Mouse (Mus musculus) liver, embryonic 16.5 days (tissue): ENCODE data around the gene Cds1. TPM values are rescaled to one million over a fixed set of nuclear protein-coding genes. Genes with fewer than 3 reads are reported as not detected.

Source experiments
- ATAC-seq: fragments of 200-750 bp; cut with Nextera tagmentation; 2 replicates; pipeline ENCODE4 v1.8.0; 2017; ENCODE audit warnings: low read depth, mild to moderate bottlenecking, moderate number of reproducible peaks, moderate library complexity
- H3K27ac ChIP-seq: fragments of 300-500 bp; sonication (generic); 2 replicates; pipeline ENCODE4 v1.5.1; 2014; ENCODE audit warnings: mild to moderate bottlenecking, low read length
- H3K27me3 ChIP-seq: fragments of 300-500 bp; sonication (generic); 2 replicates; pipeline ENCODE4 v1.6.1; 2014; ENCODE audit warnings: low read depth, low read length, mixed read lengths; ENCODE audit not compliant: control insufficient read depth, insufficient read depth
- H3K36me3 ChIP-seq: fragments of 300-500 bp; sonication (generic); 2 replicates; pipeline ENCODE4 v1.6.1; 2014; ENCODE audit warnings: mild to moderate bottlenecking; ENCODE audit not compliant: control insufficient read depth, insufficient read depth
- H3K4me1 ChIP-seq: fragments of 300-500 bp; sonication (generic); 2 replicates; pipeline ENCODE4 v1.6.1; 2014; ENCODE audit warnings: low read depth, low read length, mixed read lengths; ENCODE audit not compliant: control insufficient read depth
- H3K4me2 ChIP-seq: fragments of 300-500 bp; sonication (generic); 2 replicates; pipeline ENCODE4 v1.6.1; 2014; ENCODE audit warnings: low read depth, low read length, mixed read lengths
- H3K4me3 ChIP-seq: fragments of 300-500 bp; sonication (generic); 2 replicates; pipeline ENCODE4 v1.5.1; 2014; ENCODE audit warnings: low read depth, mild to moderate bottlenecking, low read length
- H3K9ac ChIP-seq: fragments of 300-500 bp; sonication (generic); 2 replicates; pipeline ENCODE4 v1.6.1; 2014; ENCODE audit warnings: low read depth, low read length
- H3K9me3 ChIP-seq: fragments of 300-500 bp; sonication (generic); replicated peaks from 2 replicates; pipeline ENCODE4 v1.6.1; 2016; ENCODE audit warnings: low read length; ENCODE audit not compliant: control insufficient read depth
- WGBS: fragments of 180-500 bp; shearing (Covaris S2); extraction: QIAGEN DNeasy Blood & Tissue Kit; methylation state at CpG from one replicate; pipeline ENCODE4 v1.1.7; 2014; ENCODE audit not compliant: insufficient replicate concordance; 5-methylcytosine and 5-hydroxymethylcytosine counted together
- polyA plus RNA-seq: library from polyadenylated mRNA; unstranded; fragments of >200 nt; fragmentation: Nextera tagmentation; extraction: Ambion mirVana; gene quantifications from 2 replicates; pipeline ENCODE4 v1.2.1, GENCODE M21; 2015

Gene Cds1
- polyA plus RNA-seq, 1 experiment from 2014 or later = 0.44 TPM

DNA sequence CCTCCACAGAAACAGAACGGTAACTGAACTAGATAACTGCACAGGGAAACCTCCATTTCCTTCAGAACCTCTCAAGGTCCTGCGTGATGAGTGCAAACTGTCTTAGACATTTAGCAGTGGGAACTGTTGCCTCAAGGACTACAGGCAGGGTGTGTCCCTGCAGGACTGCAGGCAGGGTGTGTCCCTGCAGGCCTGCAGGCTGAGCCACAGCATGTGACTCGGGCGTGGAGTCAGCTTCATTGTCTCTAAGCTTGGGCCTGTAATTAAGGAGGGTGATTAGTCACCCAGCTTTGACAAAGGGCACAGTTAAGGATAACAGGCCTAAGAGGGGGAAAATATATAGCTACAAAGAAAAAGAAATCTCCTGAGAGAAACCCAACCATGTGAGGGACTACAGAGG, 82.8 kb downstream of the Cds1 start:
- peaks cover 3% of the 10 kb centered on the region for H3K4me1 ChIP-seq
- no peak overlapping the region for H3K9ac ChIP-seq
- peaks cover 43% of the 10 kb centered on the region for H3K36me3 ChIP-seq
- H3K4me3 ChIP-seq = no peak overlapping the region
- H3K27me3 ChIP-seq = no peaks in the 10 kb centered on the region
- no peak overlapping the region for H3K4me2 ChIP-seq
- ATAC-seq = peak; percentile 52; the same call in 1 of the 2 replicates
- 30% methylated on average over 4 of the region's 4 CpGs for WGBS
- no peak overlapping the region for H3K27ac ChIP-seq
- no peaks in the 10 kb centered on the region for H3K9me3 ChIP-seq

DNA sequence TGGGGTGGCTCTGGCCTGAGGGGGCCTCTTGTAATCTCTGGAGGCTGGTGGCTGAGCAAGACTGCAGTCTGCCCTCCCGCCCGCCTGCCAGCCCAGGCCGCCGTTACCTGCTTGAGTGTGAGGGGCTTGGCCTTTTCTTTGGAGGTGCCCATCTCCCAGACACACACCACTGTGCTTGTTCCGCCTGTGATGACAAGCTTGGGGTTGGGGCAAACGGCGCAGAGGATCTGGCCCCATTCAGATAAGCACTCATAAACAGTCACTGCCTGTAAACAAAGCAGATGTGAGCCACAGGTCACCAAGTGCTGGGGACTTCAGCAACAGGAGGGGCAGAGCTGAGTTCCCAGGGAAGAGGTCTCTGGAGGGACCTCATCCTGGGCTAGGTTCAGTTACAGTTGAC, 86.2 kb downstream of the Cds1 start:
- peaks cover 31% of the 10 kb centered on the region for H3K36me3 ChIP-seq
- no peak overlapping the region for H3K4me2 ChIP-seq
- no peaks in the 10 kb centered on the region for H3K9me3 ChIP-seq
- H3K4me3 ChIP-seq = no peak overlapping the region
- H3K27ac ChIP-seq = no peak overlapping the region
- peak; percentile 17; the same call in 1 of the 2 replicates for ATAC-seq
- H3K27me3 ChIP-seq = no peaks in the 10 kb centered on the region
- H3K4me1 ChIP-seq = peaks cover 3% of the 10 kb centered on the region
- 46% methylated on average over 7 of the region's 7 CpGs for WGBS
- H3K9ac ChIP-seq = no peak overlapping the region

DNA sequence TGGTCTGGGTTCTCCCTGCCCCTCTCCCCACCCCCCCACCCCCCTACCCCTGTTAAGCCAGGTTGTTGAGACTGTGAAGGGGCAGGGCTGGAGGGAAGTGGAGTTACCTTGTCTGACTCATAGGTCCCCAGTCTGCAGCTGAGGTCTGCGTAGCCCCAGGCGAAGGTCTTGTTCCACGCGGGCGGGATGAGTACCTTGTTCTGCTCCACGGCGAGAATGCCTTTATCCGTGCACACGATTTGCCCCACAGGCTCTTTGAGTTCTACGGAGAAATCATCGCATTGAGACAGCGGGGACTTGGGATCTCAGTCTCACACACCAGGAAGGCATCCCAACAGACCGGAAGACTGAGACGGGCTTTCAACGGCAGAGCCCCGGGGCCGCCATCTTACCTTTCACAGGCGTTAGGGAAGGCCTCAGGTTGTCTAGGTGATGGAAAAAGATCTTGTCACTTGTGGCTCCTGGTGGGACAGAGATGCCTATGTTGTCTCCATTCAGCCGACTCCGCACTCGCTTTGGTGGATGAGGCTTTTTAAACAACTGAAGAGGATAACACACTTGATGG, 87.3 kb downstream of the Cds1 start:
- ATAC-seq = no peak
- H3K36me3 ChIP-seq = peaks cover 25% of the 10 kb centered on the region
- 89% methylated on average over 21 of the region's 21 CpGs for WGBS

DNA sequence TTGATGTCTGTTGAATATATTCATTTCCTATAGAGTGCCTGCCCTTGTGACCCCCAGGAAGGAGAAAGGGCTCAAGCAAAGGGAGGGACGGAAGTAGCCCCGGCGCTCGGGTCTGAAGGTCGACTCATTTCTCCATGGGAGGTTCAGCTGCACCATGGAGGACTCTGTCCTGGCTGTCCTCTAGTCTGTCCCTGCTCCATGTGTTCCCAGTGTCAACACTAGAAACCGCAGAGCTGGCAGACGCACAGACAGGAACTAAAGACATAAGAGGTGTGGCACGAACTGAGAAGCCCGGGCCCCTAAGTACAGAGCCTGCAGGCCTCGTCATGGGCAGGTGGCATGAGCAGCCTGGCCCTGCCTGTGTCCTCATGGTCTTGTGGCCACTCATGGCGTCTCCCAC, 89.2 kb downstream of the Cds1 start:
- H3K27me3 ChIP-seq = no peaks in the 10 kb centered on the region
- 79% methylated on average over 11 of the region's 11 CpGs for WGBS
- H3K4me1 ChIP-seq = no peaks in the 10 kb centered on the region
- peaks cover 15% of the 10 kb centered on the region for H3K36me3 ChIP-seq
- no peak overlapping the region for H3K9ac ChIP-seq
- H3K27ac ChIP-seq = no peak overlapping the region
- no peak overlapping the region for H3K4me3 ChIP-seq
- ATAC-seq = peak; percentile 21; the same call in 1 of the 2 replicates
- no peak overlapping the region for H3K4me2 ChIP-seq
- H3K9me3 ChIP-seq = no peaks in the 10 kb centered on the region

More for the DNA sequence above, 87.3 kb downstream of the Cds1 start:
- Histone ChIP-seq H3K27ac (no peak overlapping the region), H3K9me3 (no peaks in the 10 kb centered on the region), H3K9ac (no peak overlapping the region), H3K27me3 (no peaks in the 10 kb centered on the region), H3K4me2 (no peak overlapping the region), H3K4me1 (peaks cover 3% of the 10 kb centered on the region), H3K4me3 (no peak overlapping the region)

DNA sequence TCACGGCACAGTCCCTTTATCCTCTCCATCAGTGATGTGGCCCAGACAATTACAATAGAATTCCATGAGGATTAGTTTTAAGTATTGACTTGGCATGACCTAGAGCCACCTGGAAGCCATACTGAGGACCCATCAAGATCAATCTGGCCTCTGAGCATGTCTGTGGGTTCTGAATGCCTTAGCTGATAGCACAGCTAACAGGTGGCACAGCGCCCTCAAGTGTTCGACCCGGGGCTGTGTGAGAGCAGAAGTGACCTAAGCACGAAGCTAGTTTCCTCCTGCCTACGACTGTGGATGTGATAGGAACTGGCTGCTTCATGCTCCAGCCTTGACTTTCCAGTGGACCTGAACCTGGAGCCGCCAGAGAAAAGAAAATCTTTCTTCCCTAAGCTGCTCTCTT, 89.7 kb downstream of the Cds1 start:
- H3K36me3 ChIP-seq = peaks cover 17% of the 10 kb centered on the region

DNA sequence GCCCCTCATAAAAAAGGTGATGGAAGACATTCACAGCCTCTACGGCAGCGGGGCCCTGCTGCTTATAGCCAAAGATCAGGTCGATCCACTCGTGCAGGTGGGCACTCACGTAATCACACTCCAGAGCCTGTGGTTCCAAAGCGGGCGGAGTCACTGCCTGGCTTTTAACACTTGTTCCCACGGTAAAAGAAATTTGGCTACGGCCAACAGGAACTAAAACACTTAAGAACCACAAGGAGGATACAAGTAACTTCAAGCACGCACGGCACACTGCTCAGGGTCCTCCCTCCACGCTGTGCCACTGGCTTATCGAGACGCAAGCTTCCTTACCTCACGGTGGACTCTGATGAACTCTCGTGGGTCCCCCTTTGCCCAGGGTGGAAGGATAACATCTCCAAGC, 90.5 kb downstream of the Cds1 start:
- no peak overlapping the region for H3K4me2 ChIP-seq
- WGBS = 80% methylated on average over 16 of the region's 16 CpGs
- H3K27ac ChIP-seq = no peak overlapping the region
- no peak overlapping the region for H3K9ac ChIP-seq
- peaks cover 20% of the 10 kb centered on the region for H3K36me3 ChIP-seq
- no peaks in the 10 kb centered on the region for H3K27me3 ChIP-seq
- H3K9me3 ChIP-seq = no peaks in the 10 kb centered on the region
- no peak overlapping the region for H3K4me3 ChIP-seq
- no peaks in the 10 kb centered on the region for H3K4me1 ChIP-seq
- no peak for ATAC-seq

More for the DNA sequence above, 89.7 kb downstream of the Cds1 start:
- Histone ChIP-seq H3K4me1 (no peaks in the 10 kb centered on the region), H3K9me3 (no peaks in the 10 kb centered on the region), H3K27me3 (no peaks in the 10 kb centered on the region), H3K9ac (no peak overlapping the region), H3K27ac (no peak overlapping the region), H3K4me3 (no peak overlapping the region), H3K4me2 (no peak overlapping the region)
- peak; percentile 16; the same call in 1 of the 2 replicates for ATAC-seq
- 77% methylated on average over 7 of the region's 7 CpGs for WGBS

DNA sequence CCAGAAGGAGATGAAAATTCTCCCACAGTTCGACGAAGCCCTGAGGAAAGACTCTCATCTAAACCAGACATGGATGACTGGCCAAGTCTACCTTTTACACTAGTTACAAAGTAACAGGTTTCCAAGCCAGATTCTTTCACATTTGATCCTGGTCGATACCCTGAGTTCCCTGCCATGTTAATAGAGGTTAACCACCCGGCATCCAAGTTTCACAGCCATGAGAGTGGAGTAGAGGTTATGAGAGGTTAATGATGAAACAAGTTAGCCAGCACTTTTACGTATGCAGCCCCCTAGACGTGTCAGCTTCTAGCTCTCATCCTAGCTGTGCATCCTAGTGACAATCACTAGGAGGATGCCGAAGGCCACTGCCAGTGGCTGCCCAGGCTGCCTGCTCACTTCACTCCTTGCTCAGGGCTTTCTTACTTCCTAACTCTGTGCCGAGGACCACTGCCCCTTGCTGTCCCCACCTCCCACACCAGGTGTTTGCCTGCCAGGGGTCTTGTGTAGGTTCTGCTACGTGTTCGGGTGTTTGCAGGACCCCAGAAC, 94.0 kb downstream of the Cds1 start:
- Histone ChIP-seq H3K4me1 (no peaks in the 10 kb centered on the region), H3K4me3 (no peak overlapping the region), H3K9ac (no peak overlapping the region), H3K27ac (no peak overlapping the region), H3K36me3 (peaks cover 11% of the 10 kb centered on the region; the same call in 1 of the 2 replicates), H3K4me2 (no peak overlapping the region), H3K27me3 (no peaks in the 10 kb centered on the region), H3K9me3 (no peaks in the 10 kb centered on the region)
- WGBS = 78% methylated on average over 10 of the region's 10 CpGs
- no peak for ATAC-seq

DNA sequence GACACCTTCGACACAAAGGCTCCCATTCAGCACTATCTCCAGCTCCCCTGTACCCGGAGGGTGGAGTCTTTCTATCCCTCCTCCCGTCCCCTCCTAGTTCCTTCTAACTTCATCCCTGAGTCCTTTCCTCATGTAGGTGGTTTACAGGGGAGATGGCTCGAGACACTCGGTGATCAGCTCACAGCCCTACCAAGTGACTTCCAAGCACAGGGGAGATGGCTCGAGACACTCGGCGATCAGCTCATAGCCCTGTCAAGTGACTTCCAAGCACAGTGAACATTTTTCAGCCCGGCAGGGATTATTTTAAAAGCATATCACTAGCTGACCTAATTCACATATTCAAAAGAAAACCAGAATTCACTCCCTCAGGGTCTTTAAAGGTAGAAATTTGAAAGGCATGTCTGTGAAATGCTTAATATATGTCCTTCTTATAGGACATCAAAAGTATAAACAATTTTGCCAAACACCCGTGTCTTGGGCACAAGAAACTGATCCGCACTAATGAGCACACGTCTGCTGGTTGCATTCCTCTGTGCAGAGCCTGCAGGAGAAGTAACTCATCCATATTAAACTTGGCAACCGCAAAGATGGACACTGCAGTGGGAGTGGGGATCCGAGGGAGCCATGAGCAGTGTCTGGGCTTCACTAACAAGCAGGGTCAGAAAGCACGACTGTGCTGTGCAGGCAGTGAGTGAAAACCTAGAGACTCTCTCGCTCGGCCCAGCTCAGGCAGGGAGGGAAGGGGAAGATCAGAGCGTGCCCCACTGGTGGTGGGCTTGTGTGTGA, 97.0 kb downstream of the Cds1 start:
- 82% methylated on average over 18 of the region's 18 CpGs for WGBS
- H3K36me3 ChIP-seq = peaks cover 8% of the 10 kb centered on the region
- H3K9ac ChIP-seq = no peak overlapping the region
- no peak for ATAC-seq
- no peaks in the 10 kb centered on the region for H3K4me1 ChIP-seq
- H3K9me3 ChIP-seq = no peaks in the 10 kb centered on the region
- no peak overlapping the region for H3K27ac ChIP-seq
- no peaks in the 10 kb centered on the region for H3K27me3 ChIP-seq
- no peak overlapping the region for H3K4me3 ChIP-seq
- no peak overlapping the region for H3K4me2 ChIP-seq

DNA sequence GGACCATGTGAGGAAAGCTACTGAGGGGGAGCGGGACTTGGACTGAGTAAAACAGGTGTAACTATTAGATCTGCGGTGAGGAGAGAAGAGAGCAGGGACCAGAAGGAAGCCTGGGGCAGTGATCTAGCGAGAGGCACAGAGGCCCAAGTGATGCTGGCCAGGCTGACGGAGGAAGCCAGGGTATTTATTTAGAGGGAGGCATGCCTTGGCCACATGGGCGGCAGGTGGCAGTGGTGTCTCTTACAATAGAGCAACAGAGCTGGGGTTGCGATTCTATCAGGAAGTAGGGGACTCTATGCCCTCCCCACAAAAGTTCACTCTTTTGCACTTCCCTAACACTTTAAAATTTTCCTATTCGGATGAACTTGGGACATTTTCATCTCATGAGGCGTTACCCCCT, 97.7 kb downstream of the Cds1 start:
- Histone ChIP-seq H3K9me3 (no peaks in the 10 kb centered on the region), H3K4me3 (no peak overlapping the region), H3K4me1 (no peaks in the 10 kb centered on the region), H3K9ac (no peak overlapping the region), H3K36me3 (peaks cover 8% of the 10 kb centered on the region), H3K27me3 (no peaks in the 10 kb centered on the region), H3K4me2 (no peak overlapping the region), H3K27ac (no peak overlapping the region)
- 74% methylated on average over 8 of the region's 8 CpGs for WGBS
- no peak for ATAC-seq
